Mouse (Mus musculus) bone marrow macrophage, adult 2 months (primary cell): ENCODE measurements at regions not wholly inside any gene's neighbourhood (a gene's known extent, or its start where the extent isn't known, plus 50 kb on each side); places are given as distances from the start of the nearest gene placed in this dataset.

Source experiments
- H3K27ac ChIP-seq: 2 replicates; pipeline ENCODE4 v1.5.1; 2012; ENCODE audit warnings: low read depth, low read length; ENCODE audit not compliant: insufficient read depth
- H3K4me1 ChIP-seq: 2 replicates; pipeline ENCODE4 v1.6.1; 2012; ENCODE audit warnings: low read length; ENCODE audit not compliant: control insufficient read depth, insufficient read depth
- H3K4me3 ChIP-seq: 2 replicates; pipeline ENCODE4 v1.5.1; 2012; ENCODE audit warnings: mild to moderate bottlenecking, low read length, moderate library complexity; ENCODE audit not compliant: insufficient read depth
- CTCF ChIP-seq: IDR thresholded peaks from 2 replicates; pipeline ENCODE4 v1.5.1; 2012; ENCODE audit warnings: low read depth, mild to moderate bottlenecking, low read length, moderate library complexity
- POLR2A ChIP-seq: IDR thresholded peaks from 2 replicates; pipeline ENCODE4 v1.6.1; 2012; ENCODE audit warnings: mild to moderate bottlenecking, low read depth, low read length, borderline replicate concordance

GRCm38 (mm10) chr9:61602353-61602978 is 230.3 kb downstream of the Tle3 start:
- Histone ChIP-seq H3K27ac (no peak overlapping the region), H3K4me1 (no peaks in the 10 kb centered on the region), H3K4me3 (no peak overlapping the region)
- TF ChIP-seq CTCF (no peak), POLR2A (no peak)

DNA sequence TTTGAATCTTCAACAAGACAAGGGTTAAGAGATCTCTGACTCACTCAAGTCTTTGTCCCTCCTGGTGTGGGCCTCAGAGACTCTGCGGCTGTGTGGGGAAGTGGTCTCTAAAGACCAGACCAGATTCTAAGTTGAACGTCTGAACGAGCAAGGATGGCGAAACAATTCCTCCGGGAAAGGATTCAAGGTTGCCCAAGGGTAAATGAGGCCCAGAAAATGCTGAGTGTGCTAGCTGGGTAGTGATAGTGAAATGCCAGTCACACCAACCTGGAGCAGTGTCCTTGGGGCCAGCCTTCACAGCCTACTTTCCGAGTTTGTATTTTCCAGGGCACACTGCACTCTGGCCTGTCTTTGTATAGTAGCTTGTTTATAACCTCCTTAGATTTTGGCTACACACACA is 229.7 kb downstream of the Tle3 start:
- no peak overlapping the region for H3K27ac ChIP-seq
- TF ChIP-seq CTCF (no peak), POLR2A (no peak)
- no peak overlapping the region for H3K4me3 ChIP-seq
- no peaks in the 10 kb centered on the region for H3K4me1 ChIP-seq

DNA sequence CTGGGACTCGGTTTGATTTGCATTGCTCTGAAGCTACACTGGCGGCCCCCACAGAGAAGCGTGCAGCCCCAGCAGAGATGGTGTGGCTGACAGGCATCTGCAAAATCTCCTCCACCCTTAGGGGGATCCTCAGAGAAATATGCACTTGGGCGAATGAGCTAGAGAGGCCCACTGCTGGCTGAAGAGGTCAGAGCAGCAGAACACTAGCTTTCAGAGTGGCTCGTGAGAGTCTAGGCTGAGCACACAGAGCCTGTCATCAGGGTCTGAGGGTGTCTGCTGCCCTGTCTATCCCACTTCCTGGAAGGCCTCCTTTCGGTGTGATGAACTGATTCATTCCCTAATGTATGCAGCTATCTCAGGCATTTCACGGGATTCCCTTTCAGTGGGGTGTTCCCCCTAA is 225.1 kb downstream of the Tle3 start:
- no peaks in the 10 kb centered on the region for H3K4me1 ChIP-seq
- H3K27ac ChIP-seq: no peak overlapping the region
- H3K4me3 ChIP-seq: no peak overlapping the region
- TF ChIP-seq CTCF (no peak), POLR2A (no peak)

- Histone ChIP-seq H3K4me3 (no peak overlapping the region), H3K4me1 (no peaks in the 10 kb centered on the region), H3K27ac (no peak overlapping the region)
- no peak for TF ChIP-seq POLR2A
- TF ChIP-seq CTCF: no peak
Measured at GRCm38 (mm10) chr9:61596410-61597108, 224.4 kb downstream of the Tle3 start.

DNA sequence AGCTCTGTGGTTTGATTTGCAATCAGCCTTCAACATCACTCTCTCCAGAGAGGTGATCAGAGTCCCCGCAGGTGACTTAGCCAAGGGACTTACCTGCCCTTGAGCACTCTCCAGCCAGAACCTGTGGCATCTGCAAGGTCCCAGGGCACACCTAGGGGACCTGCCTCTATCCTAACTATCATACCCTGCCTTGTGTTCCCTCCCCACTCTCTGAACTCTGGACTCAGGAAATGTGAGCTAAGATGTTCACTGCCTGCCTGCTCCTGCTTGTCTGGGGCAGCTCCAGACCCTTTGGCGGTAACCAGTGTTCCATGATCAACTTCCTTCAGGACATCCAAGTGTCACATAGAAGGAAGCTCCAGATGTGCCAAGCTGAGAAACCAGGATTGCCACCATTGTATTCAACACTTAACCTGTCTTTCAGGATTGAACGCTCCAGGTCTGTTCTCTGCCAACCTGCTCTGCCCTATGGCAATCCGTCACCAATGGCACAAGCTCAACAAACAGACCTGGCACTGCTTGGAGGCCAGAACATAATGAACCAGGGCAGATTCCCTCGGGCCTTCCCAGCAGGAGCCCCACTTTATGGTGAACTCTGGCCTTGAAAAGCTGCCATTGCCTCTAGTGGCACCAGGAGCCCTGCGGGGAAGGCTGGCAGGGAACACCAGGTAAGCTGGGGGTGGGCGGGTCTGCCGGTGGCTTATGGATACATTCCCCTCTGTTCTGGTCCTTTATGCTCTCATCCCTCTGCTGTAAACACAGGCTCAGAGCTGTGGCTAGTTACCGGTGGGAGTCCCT is 223.2 kb downstream of the Tle3 start:
- H3K4me1 ChIP-seq: no peaks in the 10 kb centered on the region
- no peak overlapping the region for H3K27ac ChIP-seq
- TF ChIP-seq CTCF: no peak
- no peak for TF ChIP-seq POLR2A
- no peak overlapping the region for H3K4me3 ChIP-seq

DNA sequence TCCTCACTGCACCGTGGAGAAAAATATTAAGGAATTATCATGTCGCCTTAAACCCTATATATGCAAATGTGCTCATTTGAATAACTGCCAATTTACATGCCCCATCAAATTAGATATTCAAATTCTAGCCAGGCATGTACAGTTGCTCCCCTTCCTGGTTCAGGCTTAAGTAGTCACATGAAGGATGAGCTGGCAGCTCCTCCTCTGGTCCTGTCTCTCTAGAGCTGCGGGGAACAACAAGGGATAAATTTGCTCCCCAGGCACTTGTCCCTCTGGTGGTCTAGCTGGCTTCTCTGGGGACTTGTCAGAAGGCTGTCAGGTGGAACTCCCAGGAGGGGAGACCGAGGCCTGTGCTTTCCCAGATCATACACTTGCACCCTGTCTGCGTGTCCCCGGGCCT is 221.8 kb downstream of the Tle3 start:
- no peaks in the 10 kb centered on the region for H3K4me1 ChIP-seq
- TF ChIP-seq POLR2A (no peak), CTCF (no peak)
- H3K27ac ChIP-seq: no peak overlapping the region
- H3K4me3 ChIP-seq: no peak overlapping the region

DNA sequence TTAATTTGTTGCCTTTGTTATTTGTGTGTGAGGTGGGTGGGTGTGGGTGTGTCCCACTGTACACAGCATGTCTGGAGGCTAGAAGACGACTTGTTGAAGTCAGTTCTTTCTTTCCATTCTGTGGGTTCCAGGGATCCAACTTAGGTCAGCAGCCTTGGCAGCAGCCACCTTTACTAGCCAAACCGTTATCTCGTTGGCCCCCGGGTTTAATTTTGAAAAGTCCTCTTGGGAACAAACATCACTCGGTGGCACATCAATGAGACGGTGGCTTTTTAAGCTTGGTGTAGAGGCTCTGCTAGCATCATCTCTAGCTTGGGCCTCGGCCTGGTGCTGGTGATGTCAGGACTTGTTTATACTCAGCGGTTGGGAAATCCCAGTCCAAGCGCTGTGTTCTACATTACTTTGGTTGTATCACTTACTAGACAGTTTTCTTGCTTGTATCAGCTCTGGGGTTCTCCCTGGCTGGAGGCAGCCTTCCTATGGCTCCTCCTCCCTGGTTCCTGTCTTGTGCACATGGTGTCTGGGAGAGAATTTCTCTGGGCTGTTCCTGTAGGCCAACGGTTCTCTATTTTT is 217.6 kb downstream of the Tle3 start:
- Histone ChIP-seq H3K27ac (no peak overlapping the region), H3K4me3 (no peak overlapping the region), H3K4me1 (no peaks in the 10 kb centered on the region)
- no peak for TF ChIP-seq CTCF
- TF ChIP-seq POLR2A: no peak

GRCm38 (mm10) chr9:61583281-61584072 is 211.3 kb downstream of the Tle3 start:
- H3K4me3 ChIP-seq: no peak overlapping the region
- H3K4me1 ChIP-seq: no peaks in the 10 kb centered on the region
- TF ChIP-seq POLR2A (no peak), CTCF (no peak)
- no peak overlapping the region for H3K27ac ChIP-seq

DNA sequence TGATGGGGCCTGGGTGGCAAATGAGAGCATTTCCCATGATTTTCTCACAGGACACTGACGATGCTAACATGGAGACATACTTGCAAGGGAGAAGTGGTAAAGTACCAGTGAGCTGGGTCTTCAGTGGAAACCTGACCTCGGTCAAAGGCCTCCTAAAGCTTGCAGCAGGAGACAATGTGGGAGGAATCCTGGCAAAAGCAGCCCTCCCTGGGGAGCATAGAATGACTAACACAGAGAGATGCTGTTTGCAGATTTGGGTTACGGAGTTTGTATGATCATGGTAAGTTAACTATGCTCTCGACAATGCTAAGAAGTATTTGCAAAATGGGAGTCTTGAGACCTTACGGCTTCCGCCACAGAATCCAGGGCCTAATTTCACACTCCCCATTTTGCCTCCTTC is 208.9 kb downstream of the Tle3 start:
- no peak for TF ChIP-seq POLR2A
- no peak for TF ChIP-seq CTCF
- no peaks in the 10 kb centered on the region for H3K4me1 ChIP-seq

More for the DNA sequence above, 208.9 kb downstream of the Tle3 start:
- no peak overlapping the region for H3K4me3 ChIP-seq
- no peak overlapping the region for H3K27ac ChIP-seq
